Mouse (Mus musculus): ENCODE measurements at regions not wholly inside any gene's neighbourhood (a gene's known extent, or its start where the extent isn't known, plus 50 kb on each side); places are given as distances from the start of the nearest gene placed in this dataset.

- no peak for DNase-seq (ENCODE audit: low spot score in 2 of 2)
These were observed 229.4 kb upstream of the Ano5 start for GRCm38 (mm10) chr7:51281470-51281869.

- DNase-seq (ENCODE audit: low spot score in 2 of 2), result peak; percentile 5 to 15
These were observed 210.6 kb upstream of the Ano5 start for GRCm38 (mm10) chr7:51300238-51300637.

GRCm38 (mm10) chr7:51307757-51308156 lies 203.1 kb upstream of the Ano5 start:
- DNase-seq (ENCODE audit: low spot score in 2 of 2), result no peak

- DNase-seq (ENCODE audit: low spot score in 2 of 2), result no peak
These were observed 200.6 kb upstream of the Ano5 start for GRCm38 (mm10) chr7:51310191-51310590.

GRCm38 (mm10) chr7:51339841-51340540 lies 170.8 kb upstream of the Ano5 start:
- DNase-seq (ENCODE audit: low spot score in 2 of 2), result no peak

GRCm38 (mm10) chr7:51347521-51347920 lies 163.3 kb upstream of the Ano5 start:
- DNase-seq (ENCODE audit: low spot score in 2 of 2), result no peak

GRCm38 (mm10) chr7:51360134-51360533 lies 150.7 kb upstream of the Ano5 start:
- DNase-seq (ENCODE audit: low spot score in 2 of 2), result no peak

GRCm38 (mm10) chr7:51377584-51377983 lies 133.2 kb upstream of the Ano5 start:
- DNase-seq (ENCODE audit: low spot score in 2 of 2), result no peak

Measured in urinary bladder, postnatal 36 days (tissue).